Mouse (Mus musculus): ENCODE data around the gene Ociad1. TPM values are rescaled to one million over a fixed set of nuclear protein-coding genes. Genes with fewer than 3 reads are reported as not detected.

Gene Ociad1
- total RNA-seq (2014; rRNA removed) (57.6 and 68.1 TPM in 2 replicates), polyA plus RNA-seq (2012; rRNA removed) (49.1 and 50.3 TPM in 2 replicates)

- Histone ChIP-seq H3K9ac (ENCODE audit: low read depth, low read length) (peak within 1 kb of the TSS; percentile 98), H3K79me2 (ENCODE audit: control insufficient read depth, insufficient read depth, low read length) (peaks cover 8% of the 10 kb centered on the region; the same call in 1 of the 2 replicates), H3K4me3 (ENCODE audit: insufficient read depth, low read depth, low read length) (peak within 1 kb of the TSS; percentile 98), H3K4me1 (ENCODE audit: control insufficient read depth, insufficient read depth, low read length) (peaks cover 3% of the 10 kb centered on the region; the same call in 1 of the 2 replicates), H3K36me3 (ENCODE audit: control insufficient read depth, insufficient read depth, low read length) (peaks cover 5% of the 10 kb centered on the region), H3K27ac (replicated peaks; ENCODE audit: insufficient read depth, low read depth, low read length) (peak within 1 kb of the TSS; percentile 84), H3K27me3 (ENCODE audit: control insufficient read depth, insufficient read depth, low read length) (no peaks in the 10 kb centered on the region)
- TF ChIP-seq POLR2A (IDR thresholded peaks at IDR 0.05; ENCODE audit: extremely low read depth, insufficient read depth, low read length) (peak; percentile 89), CTCF (IDR thresholded peaks at IDR 0.05; ENCODE audit: low read depth, low read length) (no peak)
- peak; percentile 90 for DNase-seq (ENCODE audit: extremely low read depth, low read depth, low spot score)
- WGBS, result under 1% methylated on average over 58 of the region's 58 CpGs
Observed at GRCm38 (mm10) chr5:73292502-73293457, at the start of gene Ociad1. Gene Ociad1, plus strand, starts transcription at chr5:73292784.

- Histone ChIP-seq H3K79me2 (ENCODE audit: control insufficient read depth, insufficient read depth, low read length) (peaks cover 49% of the 10 kb centered on the region), H3K4me3 (ENCODE audit: insufficient read depth, low read depth, low read length) (no peak overlapping the region), H3K27ac (replicated peaks; ENCODE audit: insufficient read depth, low read depth, low read length) (no peak overlapping the region), H3K27me3 (ENCODE audit: control insufficient read depth, insufficient read depth, low read length) (no peaks in the 10 kb centered on the region), H3K4me1 (ENCODE audit: control insufficient read depth, insufficient read depth, low read length) (no peaks in the 10 kb centered on the region), H3K9ac (ENCODE audit: low read depth, low read length) (no peak overlapping the region), H3K36me3 (ENCODE audit: control insufficient read depth, insufficient read depth, low read length) (no peaks in the 10 kb centered on the region)
- no peak for DNase-seq (ENCODE audit: extremely low read depth, low read depth, low spot score)
- WGBS, result 46% methylated on average over 13 of the region's 13 CpGs
- no peak for TF ChIP-seq CTCF (IDR thresholded peaks at IDR 0.05; ENCODE audit: low read depth, low read length)
- no peak for TF ChIP-seq POLR2A (IDR thresholded peaks at IDR 0.05; ENCODE audit: extremely low read depth, insufficient read depth, low read length)
Observed at GRCm38 (mm10) chr5:73244403-73244802, 48.2 kb upstream of the Ociad1 start.

GRCm38 (mm10) chr5:73246414-73246813, 46.2 kb upstream of the Ociad1 start:
- Histone ChIP-seq H3K27ac (replicated peaks; ENCODE audit: insufficient read depth, low read depth, low read length) (no peak overlapping the region), H3K4me3 (ENCODE audit: insufficient read depth, low read depth, low read length) (no peak overlapping the region), H3K27me3 (ENCODE audit: control insufficient read depth, insufficient read depth, low read length) (no peaks in the 10 kb centered on the region), H3K9ac (ENCODE audit: low read depth, low read length) (no peak overlapping the region), H3K79me2 (ENCODE audit: control insufficient read depth, insufficient read depth, low read length) (peaks cover 48% of the 10 kb centered on the region), H3K36me3 (ENCODE audit: control insufficient read depth, insufficient read depth, low read length) (no peaks in the 10 kb centered on the region), H3K4me1 (ENCODE audit: control insufficient read depth, insufficient read depth, low read length) (no peaks in the 10 kb centered on the region)
- TF ChIP-seq POLR2A (IDR thresholded peaks at IDR 0.05; ENCODE audit: extremely low read depth, insufficient read depth, low read length), result no peak
- no peak for TF ChIP-seq CTCF (IDR thresholded peaks at IDR 0.05; ENCODE audit: low read depth, low read length)
- 95% methylated on average over 6 of the region's 6 CpGs for WGBS
- DNase-seq (ENCODE audit: extremely low read depth, low read depth, low spot score), result no peak

GRCm38 (mm10) chr5:73248211-73248610, 44.4 kb upstream of the Ociad1 start:
- 91% methylated on average over 8 of the region's 8 CpGs for WGBS
- H3K4me1 ChIP-seq (ENCODE audit: control insufficient read depth, insufficient read depth, low read length), result no peaks in the 10 kb centered on the region
- TF ChIP-seq CTCF (IDR thresholded peaks at IDR 0.05; ENCODE audit: low read depth, low read length) (no peak), POLR2A (IDR thresholded peaks at IDR 0.05; ENCODE audit: extremely low read depth, insufficient read depth, low read length) (no peak)

GRCm38 (mm10) chr5:73249341-73249740, 43.2 kb upstream of the Ociad1 start:
- DNase-seq (ENCODE audit: extremely low read depth, low read depth, low spot score), result no peak
- Histone ChIP-seq H3K27me3 (ENCODE audit: control insufficient read depth, insufficient read depth, low read length) (no peaks in the 10 kb centered on the region), H3K79me2 (ENCODE audit: control insufficient read depth, insufficient read depth, low read length) (peaks cover 40% of the 10 kb centered on the region), H3K4me3 (ENCODE audit: insufficient read depth, low read depth, low read length) (no peak overlapping the region), H3K36me3 (ENCODE audit: control insufficient read depth, insufficient read depth, low read length) (no peaks in the 10 kb centered on the region), H3K4me1 (ENCODE audit: control insufficient read depth, insufficient read depth, low read length) (no peaks in the 10 kb centered on the region), H3K9ac (ENCODE audit: low read depth, low read length) (no peak overlapping the region), H3K27ac (replicated peaks; ENCODE audit: insufficient read depth, low read depth, low read length) (no peak overlapping the region)
- 97% methylated on average over 4 of the region's 4 CpGs for WGBS
- TF ChIP-seq POLR2A (IDR thresholded peaks at IDR 0.05; ENCODE audit: extremely low read depth, insufficient read depth, low read length) (no peak), CTCF (IDR thresholded peaks at IDR 0.05; ENCODE audit: low read depth, low read length) (no peak)

More at GRCm38 (mm10) chr5:73248211-73248610, 44.4 kb upstream of the Ociad1 start:
- Histone ChIP-seq H3K4me3 (ENCODE audit: insufficient read depth, low read depth, low read length) (no peak overlapping the region), H3K9ac (ENCODE audit: low read depth, low read length) (no peak overlapping the region), H3K27me3 (ENCODE audit: control insufficient read depth, insufficient read depth, low read length) (no peaks in the 10 kb centered on the region), H3K36me3 (ENCODE audit: control insufficient read depth, insufficient read depth, low read length) (no peaks in the 10 kb centered on the region), H3K27ac (replicated peaks; ENCODE audit: insufficient read depth, low read depth, low read length) (no peak overlapping the region), H3K79me2 (ENCODE audit: control insufficient read depth, insufficient read depth, low read length) (peaks cover 46% of the 10 kb centered on the region)
- no peak for DNase-seq (ENCODE audit: extremely low read depth, low read depth, low spot score)

Data from liver, adult 2 months (tissue).